Mouse (Mus musculus): ENCODE data around the gene Tnfrsf11a.

DNA sequence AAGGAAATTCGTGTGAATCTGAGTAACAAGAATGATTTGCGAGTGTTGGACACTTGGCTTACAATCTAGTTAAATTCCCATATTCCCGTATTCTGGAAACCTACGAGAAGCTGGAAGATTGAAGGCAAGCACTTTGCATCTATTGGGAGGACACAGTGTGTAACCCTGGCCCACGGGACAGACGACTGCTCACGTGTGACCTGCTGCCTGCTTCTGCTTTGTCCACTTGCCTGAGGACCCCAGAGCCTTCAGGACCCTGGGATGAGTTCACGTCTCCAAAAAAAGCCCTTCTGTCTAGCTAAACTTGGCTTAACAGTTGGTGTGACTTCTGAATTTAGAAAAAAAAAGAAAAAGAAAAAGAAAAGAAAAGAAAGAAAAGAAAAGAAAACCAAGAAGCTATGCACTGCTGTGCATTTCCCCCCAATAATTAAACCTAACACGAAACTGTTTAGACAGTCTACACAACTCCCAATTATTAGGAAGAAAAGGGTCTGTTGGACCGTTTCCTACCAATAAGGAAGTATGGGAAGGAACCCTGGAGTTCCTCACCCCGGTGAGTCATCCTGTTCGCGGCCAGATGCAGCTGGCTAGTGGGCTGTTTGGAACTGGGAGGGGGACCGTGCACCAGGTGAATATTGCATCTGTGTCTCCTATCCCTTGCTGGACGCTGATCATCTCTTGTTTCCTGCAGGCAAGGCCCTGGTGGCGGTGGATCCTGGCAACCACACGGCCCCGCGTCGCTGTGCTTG, 32.6 kb downstream of the Tnfrsf11a start:
- TF ChIP-seq POLR2A (IDR thresholded peaks at IDR 0.05; ENCODE audit: borderline replicate concordance, extremely low read depth, low read depth, low read length) (no peak), CTCF (IDR thresholded peaks at IDR 0.05; ENCODE audit: insufficient read depth, low read length) (no peak)
